Mouse (Mus musculus) brain, embryonic 14.5 days (tissue): ENCODE measurements around the gene Rhno1. TPM values are rescaled to one million over a fixed set of nuclear protein-coding genes. Genes with fewer than 3 reads are reported as not detected.

Experiments
- DNase-seq: peaks from one replicate; pipeline ENCODE4 v3.0.0-alpha.2; 2011; ENCODE audit warnings: low read depth
- CTCF ChIP-seq: fragments of 200-500 bp; IDR thresholded peaks from 2 replicates; pipeline ENCODE4 v1.5.1; 2012; ENCODE audit warnings: inconsistent platforms, mild to moderate bottlenecking, moderate library complexity, borderline replicate concordance; ENCODE audit not compliant: insufficient read depth, insufficient read length; ENCODE audit errors: extremely low read depth
- POLR2A ChIP-seq: fragments of 200-500 bp; IDR thresholded peaks from 2 replicates; pipeline ENCODE4 v1.6.1; 2012; ENCODE audit warnings: mild to moderate bottlenecking, inconsistent platforms, borderline replicate concordance; ENCODE audit not compliant: poor library complexity, insufficient read depth, insufficient read length, severe bottlenecking; ENCODE audit errors: extremely low read depth
- polyA plus RNA-seq: library from polyadenylated mRNA; depleted of rRNA; stranded (reverse); fragments of >200 nt; gene quantifications from 2 replicates; pipeline ENCODE4 v1.2.3, GENCODE M21; 2012; rRNA removed

The Rhno1 gene
- 35.0 and 43.8 TPM in 2 replicates for polyA plus RNA-seq

- TF ChIP-seq POLR2A (peak; percentile 63), CTCF (no peak)
- peak; percentile 92 for DNase-seq
Observed at GRCm38 (mm10) chr6:128362381-128363006, at the start of gene Rhno1, which contains the start of gene Foxm1. TSS of gene Rhno1 (minus strand) at chr6:128362911. TSS of gene Foxm1 (plus strand) at chr6:128362967.

GRCm38 (mm10) chr6:128411115-128411514, 48.4 kb upstream of the Rhno1 start:
- no peak for TF ChIP-seq POLR2A
- TF ChIP-seq CTCF: peak; percentile 79; the same call in 1 of the 2 replicates
- DNase-seq: peak; percentile 81

- no peak for DNase-seq
- TF ChIP-seq POLR2A (no peak), CTCF (no peak)
Observed at GRCm38 (mm10) chr6:128410305-128410704, 47.6 kb upstream of the Rhno1 start.

- TF ChIP-seq POLR2A (no peak), CTCF (no peak)
- no peak for DNase-seq
Observed at GRCm38 (mm10) chr6:128408544-128409125, 45.9 kb upstream of the Rhno1 start.

GRCm38 (mm10) chr6:128404708-128405107, 42.0 kb upstream of the Rhno1 start:
- TF ChIP-seq CTCF: no peak
- no peak for TF ChIP-seq POLR2A
- DNase-seq: no peak

GRCm38 (mm10) chr6:128399421-128400185, 36.9 kb upstream of the Rhno1 start:
- DNase-seq: peak; percentile 77
- TF ChIP-seq POLR2A: no peak
- no peak for TF ChIP-seq CTCF

- TF ChIP-seq POLR2A (no peak), CTCF (no peak)
- no peak for DNase-seq
Observed at GRCm38 (mm10) chr6:128398996-128399395, 36.3 kb upstream of the Rhno1 start, which contains the start of gene Nrip2. TSS of gene Nrip2 (plus strand) at chr6:128399296.

GRCm38 (mm10) chr6:128397574-128398261, 35.0 kb upstream of the Rhno1 start:
- no peak for TF ChIP-seq POLR2A
- no peak for TF ChIP-seq CTCF
- no peak for DNase-seq

- DNase-seq: no peak
- no peak for TF ChIP-seq POLR2A
- TF ChIP-seq CTCF: no peak
Observed at GRCm38 (mm10) chr6:128390683-128391082, 28.0 kb upstream of the Rhno1 start.

GRCm38 (mm10) chr6:128389185-128389584, 26.5 kb upstream of the Rhno1 start:
- TF ChIP-seq CTCF (no peak), POLR2A (no peak)
- no peak for DNase-seq

- DNase-seq: no peak
- TF ChIP-seq CTCF: no peak
- TF ChIP-seq POLR2A: no peak
Observed at GRCm38 (mm10) chr6:128385026-128385425, 22.3 kb upstream of the Rhno1 start.
